Mouse (Mus musculus) neural tube, embryonic 11.5 days (tissue): ENCODE measurements around the gene Med26. TPM values are rescaled to one million over a fixed set of nuclear protein-coding genes. Genes with fewer than 3 reads are reported as not detected.
A peak's percentile ranks its signal among the peaks of the same experiment; 100 is the strongest.

Source experiments
- ATAC-seq: fragments of 200-750 bp; cut with Nextera tagmentation; 2 replicates; pipeline ENCODE4 v1.8.0; 2017; ENCODE audit warnings: moderate number of reproducible peaks, mild to moderate bottlenecking, moderate TSS enrichment, moderate library complexity; ENCODE audit not compliant: insufficient read depth, low FRiP score, low TSS enrichment
- DNase-seq: peaks from one replicate; pipeline ENCODE4 v3.0.0-alpha.2; 2015; ENCODE audit warnings: low spot score
- H3K27ac ChIP-seq: fragments of 300-500 bp; sonication (generic); 2 replicates; pipeline ENCODE4 v1.5.1; 2014; ENCODE audit warnings: low read depth, mild to moderate bottlenecking, low read length
- H3K27me3 ChIP-seq: fragments of 300-500 bp; sonication (generic); 2 replicates; pipeline ENCODE4 v1.6.1; 2014; ENCODE audit warnings: mild to moderate bottlenecking, low read length, mixed read lengths; ENCODE audit not compliant: control insufficient read depth, insufficient read depth
- H3K36me3 ChIP-seq: fragments of 300-500 bp; sonication (generic); 2 replicates; pipeline ENCODE4 v1.6.1; 2014; ENCODE audit warnings: mild to moderate bottlenecking, low read length, moderate library complexity, mixed read lengths; ENCODE audit not compliant: control insufficient read depth, insufficient read depth
- H3K4me1 ChIP-seq: fragments of 300-500 bp; sonication (generic); 2 replicates; pipeline ENCODE4 v1.6.1; 2014; ENCODE audit warnings: low read length, mixed read lengths; ENCODE audit not compliant: control insufficient read depth, insufficient read depth
- H3K4me2 ChIP-seq: fragments of 300-500 bp; sonication (generic); 2 replicates; pipeline ENCODE4 v1.6.1; 2014; ENCODE audit warnings: low read depth, mild to moderate bottlenecking, moderate library complexity
- H3K4me3 ChIP-seq: fragments of 300-500 bp; sonication (generic); 2 replicates; pipeline ENCODE4 v1.5.1; 2014; ENCODE audit warnings: low read depth, low read length
- H3K9ac ChIP-seq: fragments of 300-500 bp; sonication (generic); 2 replicates; pipeline ENCODE4 v1.6.1; 2014; ENCODE audit warnings: mild to moderate bottlenecking, low read length
- H3K9me3 ChIP-seq: fragments of 300-500 bp; sonication (generic); 2 replicates; pipeline ENCODE4 v1.6.1; 2016; ENCODE audit warnings: low read length; ENCODE audit not compliant: control insufficient read depth
- WGBS: fragments of 180-500 bp; shearing (Covaris S2); extraction: QIAGEN DNeasy Blood & Tissue Kit; methylation state at CpG from one replicate; pipeline ENCODE4 v1.1.7; 2014; 5-methylcytosine and 5-hydroxymethylcytosine counted together
- polyA plus RNA-seq: library from polyadenylated mRNA; unstranded; fragments of >200 nt; fragmentation: Nextera tagmentation; extraction: Ambion mirVana; gene quantifications from 2 replicates; pipeline ENCODE4 v1.2.1, GENCODE M21; 2014

Gene Med26
- polyA plus RNA-seq, 1 experiment from 2014 or later: 16.6 TPM

DNA sequence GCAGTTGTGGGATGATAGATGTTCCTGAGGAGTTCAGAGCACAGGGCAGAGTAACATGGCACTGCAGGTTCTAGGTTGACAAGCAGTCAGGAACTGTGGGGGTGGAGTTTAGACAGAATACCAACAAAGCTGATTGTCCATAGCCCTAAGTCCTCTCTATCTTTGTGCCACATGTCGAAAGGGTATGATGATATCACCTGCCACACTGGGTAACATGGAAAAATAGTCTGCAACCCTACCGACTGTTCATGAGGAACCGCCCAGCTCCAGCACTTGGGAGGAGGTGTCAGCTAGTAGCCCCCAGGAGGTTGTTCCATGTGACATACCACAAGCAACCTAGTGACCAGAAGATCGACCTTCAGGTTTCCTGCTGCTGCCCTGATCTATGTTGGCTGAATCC, 49.5 kb downstream of the Med26 start:
- Histone ChIP-seq H3K4me2 (no peak overlapping the region), H3K4me1 (peaks cover 6% of the 10 kb centered on the region), H3K27ac (no peak overlapping the region), H3K4me3 (no peak overlapping the region), H3K36me3 (peaks cover 9% of the 10 kb centered on the region), H3K9ac (no peak overlapping the region), H3K9me3 (no peaks in the 10 kb centered on the region), H3K27me3 (no peaks in the 10 kb centered on the region)
- ATAC-seq (no peak), DNase-seq (no peak)
- 95% methylated on average over 4 of the region's 4 CpGs for WGBS

DNA sequence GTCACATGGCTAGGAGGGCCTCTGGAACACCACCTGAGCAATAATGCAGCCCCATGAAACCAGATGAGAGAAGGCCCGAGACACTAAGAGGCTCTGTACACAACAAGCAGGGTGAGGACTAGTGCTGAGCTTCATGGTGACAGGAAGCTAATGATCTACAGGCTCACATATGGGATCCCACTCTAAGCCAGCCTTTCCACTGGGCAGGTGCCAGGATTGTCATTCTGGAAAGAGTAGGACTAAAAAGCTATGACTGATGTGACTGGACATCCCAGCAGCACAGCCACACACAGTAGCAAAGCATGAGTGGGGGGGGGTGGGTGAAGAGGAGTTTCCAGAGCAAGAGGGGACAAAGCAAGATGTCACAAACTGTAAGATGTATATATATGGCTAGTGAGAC, 50.2 kb downstream of the Med26 start:
- Histone ChIP-seq H3K27me3 (no peaks in the 10 kb centered on the region), H3K9me3 (no peaks in the 10 kb centered on the region), H3K9ac (no peak overlapping the region; the same call in 1 of the 2 replicates), H3K36me3 (peaks cover 9% of the 10 kb centered on the region), H3K4me2 (no peak overlapping the region), H3K4me1 (peaks cover 9% of the 10 kb centered on the region), H3K4me3 (no peak overlapping the region), H3K27ac (no peak overlapping the region)
- DNase-seq: no peak
- 81% methylated on average over 1 of the region's 1 CpGs for WGBS
- ATAC-seq: no peak

DNA sequence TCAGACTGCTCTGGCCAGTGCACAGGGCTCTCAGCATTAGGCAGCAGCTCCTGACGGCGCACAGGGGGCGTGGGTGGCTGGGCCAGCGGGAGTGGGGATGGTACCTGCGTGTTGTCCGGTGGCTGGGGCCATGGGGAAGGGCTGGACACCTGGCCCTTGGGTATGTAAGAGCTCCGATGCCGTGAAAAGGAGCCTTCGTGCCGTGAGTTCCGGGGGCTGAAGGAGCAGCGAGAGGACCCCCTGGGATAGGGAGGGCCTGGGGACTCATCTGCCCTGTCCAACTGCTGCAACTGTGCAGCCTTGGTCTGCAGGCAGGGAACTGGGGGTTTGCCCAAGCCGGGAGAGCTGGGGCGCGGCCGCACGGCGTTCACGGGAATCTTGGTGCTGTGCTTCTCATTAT, 51.9 kb downstream of the Med26 start:
- H3K4me2 ChIP-seq: no peak overlapping the region
- H3K27me3 ChIP-seq: no peaks in the 10 kb centered on the region
- no peak overlapping the region for H3K9ac ChIP-seq
- ATAC-seq (no peak), DNase-seq (no peak)
- 86% methylated on average over 19 of the region's 19 CpGs for WGBS
- peaks cover 9% of the 10 kb centered on the region for H3K36me3 ChIP-seq
- no peak overlapping the region for H3K4me3 ChIP-seq
- no peaks in the 10 kb centered on the region for H3K9me3 ChIP-seq
- H3K27ac ChIP-seq: no peak overlapping the region
- peaks cover 16% of the 10 kb centered on the region for H3K4me1 ChIP-seq

DNA sequence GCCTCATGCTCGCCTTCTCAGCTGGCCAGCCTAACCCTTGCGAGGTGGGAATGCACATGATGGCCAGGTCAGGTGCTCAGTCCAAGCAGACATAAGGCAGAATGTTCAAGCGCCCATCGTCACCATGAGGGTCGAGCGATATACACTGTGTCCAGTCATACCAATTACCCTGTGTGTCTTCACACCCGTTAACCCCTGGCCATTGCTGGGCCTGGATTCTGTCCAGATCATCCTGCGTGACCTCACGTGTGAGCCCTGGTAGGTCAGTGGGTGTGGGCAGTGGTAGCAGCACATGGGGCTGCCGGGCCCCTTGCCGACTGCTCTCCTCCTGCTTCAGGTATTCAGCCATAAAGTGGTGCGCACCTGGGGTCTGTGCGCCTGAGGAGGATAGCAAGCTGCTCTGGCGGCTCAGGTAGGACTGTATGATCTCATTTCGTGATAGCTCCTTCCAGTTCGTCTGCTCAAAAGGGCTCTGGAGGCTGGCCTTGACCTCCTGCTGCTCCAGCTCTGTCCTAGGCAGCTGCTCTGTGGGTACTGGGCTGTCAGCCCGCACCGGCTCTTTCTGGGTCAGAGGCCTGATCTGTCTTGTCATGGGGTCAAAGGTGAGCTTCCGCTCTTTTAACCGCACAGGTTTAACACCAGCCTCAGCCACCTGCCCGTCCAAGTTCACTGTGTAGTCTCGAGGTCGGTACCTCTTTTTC, 52.5 kb downstream of the Med26 start:
- H3K4me2 ChIP-seq: no peak overlapping the region
- H3K4me3 ChIP-seq: no peak overlapping the region
- H3K36me3 ChIP-seq: peaks cover 9% of the 10 kb centered on the region

DNA sequence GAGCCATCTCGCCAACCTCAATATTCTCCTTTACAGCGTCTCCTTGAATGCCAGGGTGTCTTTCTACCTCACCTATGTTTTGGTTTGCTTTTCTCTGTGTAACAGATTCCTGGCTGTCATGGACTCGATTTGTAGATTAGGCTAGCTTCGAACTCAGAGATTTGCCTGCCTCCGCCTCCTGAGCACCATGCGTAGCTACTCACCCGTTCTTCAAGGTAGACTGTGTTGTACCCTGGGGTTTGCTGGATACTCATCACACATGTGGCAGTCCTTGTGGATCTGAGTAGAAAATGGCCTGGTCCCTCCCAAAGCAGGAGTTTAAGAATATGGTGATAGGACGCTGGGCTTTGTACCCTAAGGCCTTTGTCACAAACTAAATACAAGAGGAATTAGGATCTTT, 54.7 kb downstream of the Med26 start:
- peak overlapping the region; percentile 68 for H3K9ac ChIP-seq
- no peak overlapping the region for H3K27ac ChIP-seq
- WGBS: 19% methylated on average over 8 of the region's 8 CpGs
- peaks cover 9% of the 10 kb centered on the region for H3K36me3 ChIP-seq
- no peaks in the 10 kb centered on the region for H3K27me3 ChIP-seq
- H3K4me3 ChIP-seq: peak overlapping the region; percentile 91
- peak overlapping the region; percentile 80 for H3K4me2 ChIP-seq
- DNase-seq (no peak), ATAC-seq (no peak)
- H3K9me3 ChIP-seq: no peaks in the 10 kb centered on the region
- H3K4me1 ChIP-seq: peaks cover 17% of the 10 kb centered on the region

More for the DNA sequence above, 52.5 kb downstream of the Med26 start:
- Histone ChIP-seq H3K4me1 (peaks cover 17% of the 10 kb centered on the region), H3K27ac (no peak overlapping the region), H3K27me3 (no peaks in the 10 kb centered on the region), H3K9me3 (no peaks in the 10 kb centered on the region), H3K9ac (no peak overlapping the region)
- 87% methylated on average over 23 of the region's 23 CpGs for WGBS
- no peak for DNase-seq
- no peak for ATAC-seq

DNA sequence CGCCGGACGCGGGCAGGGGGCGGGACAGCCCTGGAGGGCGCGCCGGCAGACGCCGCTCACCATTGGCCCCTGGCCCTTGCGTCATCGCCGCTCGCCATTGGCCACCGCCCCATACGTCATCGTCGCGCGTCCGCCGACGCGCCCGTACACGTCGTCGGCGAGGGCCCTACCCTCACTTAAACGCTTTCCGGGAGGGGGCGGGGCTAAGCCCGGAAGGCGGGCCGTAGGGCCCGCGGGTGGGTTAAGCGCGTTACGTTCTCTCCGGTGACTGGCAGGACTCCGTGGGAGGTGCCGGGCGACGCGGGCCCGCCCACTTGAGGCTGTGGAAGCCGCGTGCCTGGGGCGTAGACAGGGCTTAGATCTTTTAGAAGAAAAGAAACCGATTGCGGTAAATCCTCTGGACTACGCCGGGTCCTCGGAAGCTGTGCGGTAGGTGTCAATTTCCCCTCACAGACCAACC, 55.4 kb downstream of the Med26 start:
- peaks cover 17% of the 10 kb centered on the region for H3K4me1 ChIP-seq
- peaks cover 9% of the 10 kb centered on the region for H3K36me3 ChIP-seq
- peak overlapping the region; percentile 47 for H3K27ac ChIP-seq
- peak overlapping the region; percentile 92 for H3K4me2 ChIP-seq
- no peaks in the 10 kb centered on the region for H3K9me3 ChIP-seq
- DNase-seq (peak; percentile 100), ATAC-seq (peak; percentile 97)
- H3K27me3 ChIP-seq: no peaks in the 10 kb centered on the region
- peak overlapping the region; percentile 91 for H3K4me3 ChIP-seq
- peak overlapping the region; percentile 81 for H3K9ac ChIP-seq
- WGBS: under 1% methylated on average over 50 of the region's 56 CpGs

DNA sequence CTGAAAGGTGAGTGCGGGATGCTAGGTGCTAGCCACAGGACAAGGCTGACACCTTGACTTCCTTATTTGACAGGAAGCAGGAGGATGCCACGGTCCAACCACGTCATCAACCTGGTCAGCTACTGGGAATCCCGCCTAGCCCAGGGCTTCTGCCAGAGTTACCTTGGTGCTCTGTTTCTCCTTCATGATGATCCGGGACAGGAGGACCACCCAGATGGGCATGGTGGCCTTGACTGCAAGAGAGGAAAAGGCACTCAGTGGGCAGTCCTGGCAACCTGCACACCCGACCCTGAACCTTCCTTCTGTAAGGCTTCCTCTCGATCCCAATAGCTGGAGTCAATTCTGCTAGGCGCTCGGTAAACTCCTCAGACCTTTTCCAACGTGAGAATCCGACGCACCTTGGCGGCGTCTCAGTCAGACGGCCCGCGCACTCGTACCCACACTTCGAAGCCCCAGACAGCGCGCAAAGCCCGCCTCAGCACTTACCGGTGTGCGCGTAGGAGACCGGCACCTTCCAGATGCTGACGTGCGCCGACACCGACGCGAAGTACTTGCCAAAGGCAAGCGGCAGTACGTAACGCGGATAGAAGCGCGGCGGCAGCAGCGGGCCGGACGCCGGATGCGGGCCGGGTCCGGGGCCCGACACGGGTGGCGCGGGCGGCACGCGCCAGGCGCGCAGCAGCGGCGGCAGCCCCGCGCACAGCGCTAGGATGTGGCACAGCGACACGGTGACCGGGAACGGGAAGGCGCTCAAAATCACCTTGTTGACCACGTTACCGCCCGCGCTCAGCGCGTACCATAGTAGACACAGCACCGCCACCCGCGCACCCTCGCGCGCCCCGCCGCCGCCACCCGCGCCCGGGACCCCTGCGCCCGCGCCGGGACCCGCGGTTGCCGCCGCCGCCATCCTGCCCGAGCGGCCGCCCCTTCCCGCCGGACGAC, 56.1 kb downstream of the Med26 start, which contains the start of gene Slc35e1:
Gene Slc35e1, minus strand, starts transcription at position 935 of the 942 bp plus-strand sequence.
- DNase-seq (peak; percentile 38), ATAC-seq (peak; percentile 65)
- Histone ChIP-seq H3K4me1 (peaks cover 17% of the 10 kb centered on the region), H3K4me2 (peak within 1 kb of the TSS; percentile 92), H3K27ac (peak within 1 kb of the TSS; percentile 49), H3K9me3 (no peaks in the 10 kb centered on the region), H3K27me3 (no peaks in the 10 kb centered on the region), H3K4me3 (peak within 1 kb of the TSS; percentile 91), H3K36me3 (peaks cover 9% of the 10 kb centered on the region), H3K9ac (peak within 1 kb of the TSS; percentile 81)
- WGBS: 1% methylated on average over 73 of the region's 98 CpGs

DNA sequence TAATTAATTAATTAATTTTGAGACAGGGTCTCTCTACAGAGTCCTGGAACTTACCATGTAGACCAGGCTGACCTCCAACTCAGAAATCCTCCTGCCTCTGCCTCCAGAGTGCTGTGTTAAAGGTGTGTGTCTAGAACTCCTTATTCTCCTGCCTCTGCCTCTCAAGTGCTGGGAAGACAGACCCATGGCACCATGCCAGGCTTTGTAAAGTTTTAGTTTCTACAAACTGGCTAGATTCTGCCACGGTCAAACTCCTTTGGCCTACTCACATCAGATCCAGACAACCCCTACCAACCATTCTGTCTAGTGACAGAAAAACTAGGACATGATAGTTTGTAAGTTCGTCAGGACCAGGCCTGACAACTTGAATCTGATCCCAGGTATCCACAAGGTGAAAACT, 57.1 kb downstream of the Med26 start:
- H3K4me3 ChIP-seq: no peak overlapping the region
- DNase-seq (no peak), ATAC-seq (no peak)
- H3K27ac ChIP-seq: no peak overlapping the region
- no peak overlapping the region for H3K9ac ChIP-seq
- 90% methylated on average over 2 of the region's 2 CpGs for WGBS
- H3K4me1 ChIP-seq: peaks cover 17% of the 10 kb centered on the region
- H3K4me2 ChIP-seq: peak overlapping the region; percentile 92; the same call in 1 of the 2 replicates
- no peaks in the 10 kb centered on the region for H3K9me3 ChIP-seq
- peaks cover 6% of the 10 kb centered on the region; the same call in 1 of the 2 replicates for H3K36me3 ChIP-seq
- H3K27me3 ChIP-seq: no peaks in the 10 kb centered on the region
